Mouse (Mus musculus): ENCODE data around the gene Fcnb. TPM values are rescaled to one million over a fixed set of nuclear protein-coding genes. Genes with fewer than 3 reads are reported as not detected.

Fcnb gene
- 0.23 and 0.24 TPM in 2 replicates for polyA plus RNA-seq (2015; fragmentation: Nextera tagmentation; extraction: Ambion mirVana)

- DNase-seq (ENCODE audit: low spot score), result no peak
Observed at GRCm38 (mm10) chr2:28084768-28085167, at the start of gene Fcnb. Gene Fcnb (minus strand): TSS chr2:28084885.

GRCm38 (mm10) chr2:28133833-28134232 is 49.1 kb upstream of the Fcnb start:
- no peak for DNase-seq (ENCODE audit: low spot score)

- DNase-seq (ENCODE audit: low spot score), result no peak
Observed at GRCm38 (mm10) chr2:28132117-28132516, 47.4 kb upstream of the Fcnb start.

GRCm38 (mm10) chr2:28126763-28127438 is 42.2 kb upstream of the Fcnb start:
- DNase-seq (ENCODE audit: low spot score), result no peak

GRCm38 (mm10) chr2:28123910-28124309 is 39.2 kb upstream of the Fcnb start:
- DNase-seq (ENCODE audit: low spot score), result no peak

GRCm38 (mm10) chr2:28121309-28121708 is 36.6 kb upstream of the Fcnb start:
- DNase-seq (ENCODE audit: low spot score), result no peak

- DNase-seq (ENCODE audit: low spot score), result no peak
Observed at GRCm38 (mm10) chr2:28120342-28120741, 35.7 kb upstream of the Fcnb start.

- DNase-seq (ENCODE audit: low spot score), result no peak
Observed at GRCm38 (mm10) chr2:28118518-28119116, 33.9 kb upstream of the Fcnb start.

- DNase-seq (ENCODE audit: low spot score), result no peak
Observed at GRCm38 (mm10) chr2:28117490-28118308, 33.0 kb upstream of the Fcnb start.

GRCm38 (mm10) chr2:28108763-28109162 is 24.1 kb upstream of the Fcnb start:
- DNase-seq (ENCODE audit: low spot score), result no peak

- no peak for DNase-seq (ENCODE audit: low spot score)
Observed at GRCm38 (mm10) chr2:28106002-28106401, 21.3 kb upstream of the Fcnb start.

GRCm38 (mm10) chr2:28103653-28104052 is 19.0 kb upstream of the Fcnb start:
- no peak for DNase-seq (ENCODE audit: low spot score)

GRCm38 (mm10) chr2:28101892-28102291 is 17.2 kb upstream of the Fcnb start:
- DNase-seq (ENCODE audit: low spot score), result no peak

- no peak for DNase-seq (ENCODE audit: low spot score)
Observed at GRCm38 (mm10) chr2:28100796-28101483, 16.3 kb upstream of the Fcnb start.

GRCm38 (mm10) chr2:28098547-28099505 is 14.1 kb upstream of the Fcnb start:
- no peak for DNase-seq (ENCODE audit: low spot score)

GRCm38 (mm10) chr2:28096751-28097309 is 12.1 kb upstream of the Fcnb start:
- no peak for DNase-seq (ENCODE audit: low spot score)

- DNase-seq (ENCODE audit: low spot score), result no peak
Observed at GRCm38 (mm10) chr2:28092099-28092498, 7.4 kb upstream of the Fcnb start.

- DNase-seq (ENCODE audit: low spot score), result no peak
Observed at GRCm38 (mm10) chr2:28091042-28091441, 6.4 kb upstream of the Fcnb start.

GRCm38 (mm10) chr2:28090299-28091008 is 5.8 kb upstream of the Fcnb start:
- no peak for DNase-seq (ENCODE audit: low spot score)
